Mouse (Mus musculus): ENCODE data around the gene Capn6.

The Capn6 gene

DNA sequence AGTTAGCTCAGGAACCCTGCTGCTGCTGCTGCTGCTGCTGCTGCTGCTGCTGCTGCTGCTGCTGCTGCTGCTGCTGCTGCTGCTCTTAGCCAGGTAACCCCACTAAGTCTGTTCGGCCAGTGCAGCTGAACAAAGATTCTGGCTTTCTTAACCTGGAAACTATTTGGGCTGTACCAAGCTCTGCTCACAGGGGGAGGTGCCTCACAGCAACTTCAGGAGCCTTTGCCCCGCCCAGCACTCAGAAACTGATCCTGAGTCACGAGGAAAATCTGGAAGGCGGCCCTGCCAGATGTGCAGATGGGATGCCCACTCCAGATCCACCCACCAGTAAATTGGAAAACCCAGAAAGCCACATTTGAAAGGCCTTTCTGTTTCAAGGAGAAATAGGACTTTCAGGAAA is at the start of gene Capn6:
Capn6 (minus strand) TSS at position 203 of the 400 bp plus-strand sequence.
- no peak for DNase-seq

DNA sequence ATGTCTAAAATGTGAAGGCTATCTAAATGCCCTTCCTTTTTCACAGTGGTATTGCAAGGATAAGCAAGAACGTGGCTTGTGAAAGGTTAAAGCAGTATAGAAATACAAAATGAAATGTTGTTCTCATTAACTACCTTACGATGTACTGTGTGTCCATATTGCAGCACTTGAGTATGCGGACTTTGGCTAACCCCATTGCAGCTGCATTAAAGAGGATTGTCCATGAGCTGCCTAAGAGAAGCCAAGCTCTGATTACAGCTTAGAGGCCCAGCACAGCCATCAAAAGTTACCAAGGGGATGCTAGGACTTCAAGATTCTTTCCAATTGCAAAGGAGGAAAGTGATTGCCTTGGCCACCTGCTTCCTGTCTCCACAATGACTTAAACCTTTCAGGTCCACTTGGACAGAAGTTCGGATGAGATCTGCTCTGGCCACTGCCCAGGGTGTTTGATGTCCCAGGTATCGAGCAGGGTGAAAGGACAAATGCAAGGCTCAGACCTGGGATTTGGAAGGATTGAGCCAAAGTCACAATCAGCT is 40.0 kb upstream of the Capn6 start:
- DNase-seq: no peak

DNA sequence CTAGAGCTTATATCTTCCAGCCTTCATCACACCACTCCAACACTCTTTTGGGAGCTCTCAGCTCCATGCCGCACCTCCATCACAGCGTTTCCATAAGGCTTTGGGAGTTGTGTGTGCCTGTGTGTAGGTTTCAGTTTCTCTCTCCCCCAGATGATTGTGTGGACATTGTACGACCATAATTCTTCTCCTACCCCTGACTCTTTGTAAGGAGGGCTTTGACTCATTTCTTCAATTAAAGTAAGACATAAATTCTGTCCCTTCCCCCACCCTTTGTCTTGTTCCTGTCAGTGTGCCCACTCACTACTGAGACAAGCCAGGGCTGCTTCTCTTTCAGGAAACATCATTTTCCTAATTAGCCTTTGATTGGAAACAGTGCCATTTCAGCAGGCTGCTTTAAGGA is 24.1 kb upstream of the Capn6 start:
- DNase-seq: no peak

DNA sequence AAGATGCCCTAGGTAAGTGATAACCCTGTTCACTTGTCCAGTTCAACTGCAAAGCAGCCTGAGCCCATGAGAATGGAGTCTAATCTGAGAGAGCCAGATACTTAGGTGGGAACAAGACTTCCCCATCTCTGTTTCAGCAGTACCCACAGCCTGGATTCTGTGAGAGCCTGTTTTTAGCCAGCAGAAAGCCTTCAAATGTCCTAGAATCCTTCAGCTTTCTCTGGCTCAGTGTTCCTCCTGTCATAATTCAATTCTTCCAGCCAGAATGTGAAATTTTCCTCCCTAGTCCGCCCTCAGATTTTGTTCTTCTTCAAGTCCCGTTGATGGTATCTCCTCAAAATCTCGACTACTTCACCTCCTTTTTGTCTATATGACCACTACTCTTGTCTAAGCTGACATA is 22.8 kb upstream of the Capn6 start:
- DNase-seq: no peak

DNA sequence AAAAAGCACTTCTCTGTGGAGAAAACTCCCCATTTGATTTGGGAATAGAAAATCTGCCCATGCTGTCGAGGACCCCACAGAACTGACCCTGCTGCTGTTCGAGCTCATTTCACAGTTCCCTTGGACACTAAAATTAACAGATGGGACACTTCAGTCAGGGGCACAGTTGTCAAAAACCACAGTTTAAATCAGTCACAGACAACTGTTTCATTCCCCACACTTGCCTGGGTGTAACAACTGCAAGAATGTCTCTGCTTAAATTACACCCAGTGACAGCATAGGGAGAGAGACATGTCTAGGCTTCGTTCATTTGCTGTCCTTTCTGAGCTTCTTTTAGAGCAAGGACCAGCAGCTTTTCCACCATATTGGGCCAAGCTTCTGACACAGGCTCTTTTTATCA is 19.4 kb upstream of the Capn6 start:
- no peak for DNase-seq

DNA sequence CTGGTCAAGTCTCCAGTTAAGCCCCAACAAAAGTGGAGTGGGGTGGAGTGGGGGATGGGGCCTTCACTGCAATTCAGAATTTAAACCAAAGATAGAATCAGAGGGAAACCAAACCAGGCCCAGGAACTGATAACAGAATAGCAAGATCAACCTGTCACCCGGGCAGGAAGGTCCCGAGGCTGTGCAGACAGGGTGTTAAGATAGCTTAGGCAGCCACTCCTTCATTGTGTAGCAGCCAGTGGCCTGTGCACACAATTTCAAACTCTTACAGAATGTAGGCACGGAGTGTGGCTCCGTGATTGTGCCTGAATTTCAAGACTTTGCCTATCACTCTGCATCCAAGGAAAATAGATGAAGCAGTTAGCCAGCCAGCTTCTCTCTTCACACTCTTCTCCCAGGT is 693 bp downstream of the Capn6 start:
- DNase-seq: no peak

DNA sequence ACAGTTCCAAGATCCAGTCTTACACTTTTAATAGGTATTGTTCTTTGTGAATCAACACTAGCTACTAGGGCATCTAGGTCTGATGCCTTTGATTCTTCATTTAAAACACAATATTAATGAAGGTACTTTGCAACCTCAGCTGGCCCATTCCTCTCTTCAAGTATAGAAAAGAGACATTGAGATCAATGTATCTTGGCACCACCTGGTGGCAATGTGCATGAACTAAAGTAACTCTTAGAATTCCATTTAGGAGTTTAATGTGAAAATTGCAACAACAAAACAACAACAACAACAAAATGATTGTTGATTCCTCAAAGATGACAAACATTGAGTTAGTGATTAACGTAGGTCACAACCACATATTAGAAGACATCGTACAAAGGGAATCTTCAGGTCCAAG is 8.3 kb downstream of the Capn6 start:
- DNase-seq: no peak

DNA sequence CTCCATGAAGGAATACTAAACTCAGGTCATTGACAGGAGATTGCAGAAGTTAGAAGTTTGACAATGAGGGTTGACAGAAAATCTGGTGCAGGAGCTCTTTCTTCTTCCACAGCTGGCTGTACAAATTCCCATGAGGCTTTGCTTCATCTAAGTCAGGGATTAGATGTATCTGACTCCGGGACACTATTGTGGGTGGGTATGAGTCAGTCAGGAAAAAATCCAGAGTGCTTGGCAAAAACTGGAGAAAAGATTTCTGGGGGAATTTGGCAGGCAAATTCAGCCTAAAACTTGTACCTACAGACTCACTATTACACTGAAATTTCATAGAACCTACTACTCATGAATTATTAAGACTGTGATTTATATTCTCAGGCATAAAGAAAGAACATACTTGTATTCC is 11.3 kb downstream of the Capn6 start:
- DNase-seq: no peak

DNA sequence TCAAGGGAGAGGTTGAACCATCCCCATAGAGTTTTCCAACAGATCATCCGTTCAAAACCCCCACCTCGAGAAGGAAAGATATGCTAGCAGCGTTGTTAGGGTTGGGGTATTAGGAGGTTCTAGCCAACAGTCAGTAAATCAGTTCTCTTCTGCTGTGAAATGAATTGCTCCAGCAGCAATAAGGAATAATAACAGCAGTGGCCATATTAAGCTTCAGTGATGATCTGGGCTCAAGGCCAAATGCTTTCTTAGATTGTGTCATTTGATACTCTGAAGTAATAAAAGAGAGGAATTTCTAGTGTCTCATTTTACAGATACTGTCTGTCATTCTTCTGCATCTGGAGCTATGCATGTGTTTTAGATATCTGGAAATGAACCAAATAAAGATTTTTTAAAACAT is 64.7 kb downstream of the Capn6 start:
- no peak for DNase-seq

All from cerebellum, postnatal 25 days (tissue).